Mouse (Mus musculus) cerebellum, adult 2 months (tissue): ENCODE measurements around the gene Tmem216.

Experiments
- CTCF ChIP-seq: fragments of 200-500 bp; IDR thresholded peaks from 2 replicates; pipeline ENCODE4 v1.5.1; 2011; ENCODE audit warnings: low read depth, mild to moderate bottlenecking, control low read depth, low read length, moderate library complexity, borderline replicate concordance; ENCODE audit not compliant: insufficient read depth
- POLR2A ChIP-seq: fragments of 200-500 bp; IDR thresholded peaks from 2 replicates; pipeline ENCODE4 v1.6.1; 2011; ENCODE audit warnings: low read length, control low read depth, borderline replicate concordance; ENCODE audit not compliant: insufficient read depth

DNA sequence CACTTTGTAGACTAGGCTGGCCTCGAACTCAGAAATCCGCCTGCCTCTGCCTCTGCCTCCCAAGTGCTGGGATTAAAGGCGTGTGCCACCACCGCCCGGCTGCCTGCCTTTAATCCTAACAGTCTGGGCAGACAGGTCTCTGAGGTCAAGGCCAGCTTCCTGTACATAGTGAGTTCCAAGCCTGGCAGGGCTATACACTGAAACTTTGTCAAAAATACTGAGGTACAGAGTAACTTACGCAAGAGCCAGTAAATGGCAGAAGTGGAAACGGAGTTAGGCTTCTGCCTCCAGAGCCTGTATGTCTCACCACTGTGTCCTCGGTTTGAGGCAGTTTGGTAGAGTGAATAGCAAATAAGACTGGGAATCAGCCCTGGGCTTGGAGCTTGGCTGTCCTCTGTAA lies 31.2 kb upstream of the Tmem216 start:
- TF ChIP-seq CTCF (no peak), POLR2A (no peak)
